Mouse (Mus musculus): Measurements from ENCODE around the gene Gm20388.

Gm20388 gene

DNA sequence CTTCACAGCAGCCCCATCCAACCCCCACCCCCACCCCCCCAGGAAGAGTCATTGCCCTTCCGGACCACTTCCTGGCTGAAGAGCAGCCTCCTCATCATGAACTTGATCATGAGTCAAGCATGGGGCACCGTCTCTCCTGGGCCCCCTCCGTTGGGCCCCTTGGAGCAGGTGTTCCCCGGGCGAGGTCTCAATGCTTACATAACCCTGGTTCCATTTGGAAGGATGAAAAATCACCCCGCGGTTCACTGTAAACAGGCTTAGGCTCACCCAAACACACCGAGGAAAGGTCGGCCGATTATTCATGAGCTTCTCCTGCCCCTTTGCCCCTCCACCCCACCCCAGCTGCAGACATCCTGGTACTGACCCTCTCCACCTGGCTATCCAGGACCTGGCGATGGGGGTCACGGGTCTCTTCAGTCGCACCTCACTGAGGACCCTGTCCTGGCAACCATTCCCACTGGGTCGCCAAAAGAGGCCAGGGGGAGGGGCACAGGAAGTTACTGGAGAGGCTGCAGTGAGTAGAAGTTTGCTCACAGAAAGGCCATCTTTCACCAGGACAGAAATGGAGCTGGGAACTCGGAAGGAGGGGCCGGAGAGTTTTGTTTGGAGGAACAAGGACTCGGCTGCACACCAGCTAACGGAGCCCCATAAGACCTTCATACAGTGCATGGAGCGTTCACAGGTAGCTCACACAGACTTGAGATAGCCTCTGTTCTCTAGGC, 1133.2 kb downstream of the Gm20388 start:
- DNase-seq (ENCODE audit: low read depth, low spot score) = no peak

- DNase-seq (ENCODE audit: low read depth, low spot score) = peak; percentile 40
These were observed 1136.8 kb downstream of the Gm20388 start for GRCm38 (mm10) chr8:121047441-121047840.

DNA sequence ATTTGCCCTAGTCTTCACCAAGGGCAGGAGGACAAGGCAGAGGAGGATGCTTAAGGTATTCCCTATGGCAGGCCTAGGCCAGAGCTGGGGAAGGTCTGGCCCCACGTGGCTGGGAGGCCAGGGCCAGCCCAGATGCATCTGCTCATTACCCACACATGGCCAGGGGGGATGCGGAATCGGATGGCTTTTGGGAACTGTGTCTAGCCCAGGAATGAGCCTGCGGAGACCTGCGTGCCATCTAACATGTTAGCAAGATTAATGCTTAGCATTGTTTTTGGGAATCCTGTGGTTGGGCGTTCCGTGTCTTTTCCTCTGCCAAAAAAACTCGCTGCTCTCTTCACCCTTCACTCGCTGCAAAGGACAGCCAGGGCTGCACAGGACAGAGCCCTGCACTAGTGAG, 1147.4 kb downstream of the Gm20388 start:
- no peak for DNase-seq (ENCODE audit: low read depth, low spot score)

- no peak for DNase-seq (ENCODE audit: low read depth, low spot score)
These were observed 1148.5 kb downstream of the Gm20388 start for GRCm38 (mm10) chr8:121059098-121059497.

DNA sequence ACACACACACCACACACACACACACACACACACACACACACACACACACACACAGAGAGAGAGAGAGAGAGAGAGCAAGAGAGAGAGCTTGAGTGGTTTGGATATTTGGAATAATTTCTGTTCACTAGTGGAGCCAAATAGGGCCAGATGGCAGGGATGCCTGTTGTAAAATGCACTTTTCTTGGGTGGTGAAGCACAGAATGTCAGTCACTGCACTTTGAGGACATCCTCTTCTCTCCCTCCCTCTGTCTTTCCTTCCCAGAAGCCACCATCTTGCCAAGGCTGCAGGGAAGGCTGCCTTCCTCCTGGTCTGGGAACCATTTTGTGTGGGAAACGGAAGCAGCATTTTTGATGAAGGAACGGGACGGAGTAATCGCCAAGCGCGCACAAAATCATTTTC, 1151.9 kb downstream of the Gm20388 start:
- no peak for DNase-seq (ENCODE audit: low read depth, low spot score)

DNA sequence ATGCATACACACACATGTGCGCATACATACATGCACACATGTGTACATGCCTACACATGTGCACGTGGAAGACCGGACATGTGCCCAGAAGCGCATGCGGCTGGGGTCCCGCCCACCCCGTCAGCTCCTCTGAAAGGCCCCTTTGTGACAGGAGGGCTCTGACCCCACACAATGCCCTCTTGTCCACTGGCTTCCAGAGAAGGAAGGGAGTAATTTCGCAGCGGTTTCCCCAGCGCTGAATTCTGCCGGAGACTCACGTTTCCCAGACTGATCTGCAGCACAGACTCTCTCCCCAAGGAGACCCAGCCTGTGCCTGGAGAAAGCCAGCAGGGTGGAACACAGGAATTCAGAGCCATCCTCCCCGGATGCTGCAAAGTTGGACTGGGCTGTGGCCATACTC, 1153.0 kb downstream of the Gm20388 start:
- no peak for DNase-seq (ENCODE audit: low read depth, low spot score)

GRCm38 (mm10) chr8:121071454-121071853, 1160.8 kb downstream of the Gm20388 start:
- DNase-seq (ENCODE audit: low read depth, low spot score) = no peak

DNA sequence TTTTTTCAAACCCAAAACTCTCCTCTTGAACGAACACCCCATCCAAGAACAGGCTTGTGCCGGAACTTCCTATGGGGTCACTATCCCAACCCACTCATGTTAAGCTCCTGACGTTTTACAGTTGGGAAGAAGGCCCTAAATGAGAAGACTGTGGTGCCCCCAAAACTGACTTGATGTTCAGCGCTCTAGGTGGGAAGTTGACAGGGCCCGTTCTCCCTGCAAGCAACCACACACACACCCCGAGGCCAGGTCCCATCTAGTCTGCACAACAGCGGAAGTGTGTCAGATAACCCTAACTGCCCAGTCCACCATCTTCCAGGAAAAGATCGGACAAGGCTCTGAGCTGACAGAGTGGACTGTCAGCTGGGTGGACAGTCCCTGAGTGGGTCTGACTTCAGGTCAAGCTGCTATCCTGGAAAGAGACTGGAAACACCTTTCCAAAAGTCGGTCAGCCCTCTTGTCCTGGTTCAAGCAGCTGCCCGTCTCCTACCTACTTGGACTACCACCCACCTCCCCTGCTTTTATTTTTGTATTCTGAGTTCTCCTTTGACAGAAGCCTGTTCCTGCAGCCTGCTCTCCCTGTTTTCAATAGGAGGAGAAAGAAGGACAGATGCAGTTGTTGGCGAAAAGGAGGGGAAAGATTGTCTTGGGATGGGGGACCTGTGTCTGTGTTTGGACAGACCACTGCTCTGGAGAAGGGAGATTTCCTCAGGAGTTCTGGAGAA, 1161.9 kb downstream of the Gm20388 start:
- no peak for DNase-seq (ENCODE audit: low read depth, low spot score)

DNA sequence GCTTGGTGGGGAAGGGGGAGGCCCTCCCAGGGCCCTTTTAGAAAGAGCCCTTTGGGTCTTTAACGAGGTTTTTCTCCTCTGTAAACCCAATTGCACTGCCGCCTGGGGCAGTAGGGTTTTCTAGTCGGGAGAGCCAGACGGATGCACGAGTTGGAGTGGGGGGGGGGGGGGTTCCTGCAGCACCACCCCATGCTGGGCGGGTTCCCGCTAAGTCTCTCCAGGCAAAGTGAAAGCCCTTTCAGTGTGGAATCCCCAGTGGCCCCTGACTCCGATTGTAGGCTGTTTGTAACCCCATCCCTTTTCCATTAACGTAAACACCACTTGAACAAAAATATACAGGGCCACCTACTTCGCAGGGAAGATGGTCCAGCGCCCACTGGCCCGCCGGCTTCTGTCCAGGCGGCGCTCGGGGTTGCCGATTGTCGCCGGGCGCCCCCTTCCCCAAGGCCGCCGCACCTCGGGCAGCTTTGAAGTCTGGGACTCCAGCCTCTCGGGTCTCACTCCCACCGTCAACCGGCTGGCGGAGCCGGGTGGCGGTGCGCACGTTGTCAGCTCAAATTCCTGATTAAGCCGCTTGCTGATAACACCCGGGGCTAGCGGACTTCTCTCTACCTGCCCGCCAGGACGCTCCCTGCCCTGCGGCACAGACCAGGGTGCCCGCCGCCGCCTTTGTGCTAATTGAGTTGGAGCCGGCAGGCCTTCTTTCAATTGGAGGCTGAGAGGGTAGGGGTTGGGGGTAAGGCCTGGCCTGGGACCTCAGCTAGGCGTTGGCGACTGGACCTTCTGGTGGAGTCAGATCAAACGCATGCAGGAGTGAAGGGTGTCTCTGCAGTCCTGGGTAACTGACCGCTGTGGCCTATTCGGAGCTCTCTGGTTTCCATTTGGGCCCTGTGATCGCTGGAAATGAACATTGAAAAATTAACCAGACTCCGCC, 1162.8 kb downstream of the Gm20388 start:
- no peak for DNase-seq (ENCODE audit: low read depth, low spot score)

- DNase-seq (ENCODE audit: low read depth, low spot score) = no peak
These were observed 1163.6 kb downstream of the Gm20388 start for GRCm38 (mm10) chr8:121074108-121074847.

GRCm38 (mm10) chr8:121074848-121075145, 1164.2 kb downstream of the Gm20388 start:
- no peak for DNase-seq (ENCODE audit: low read depth, low spot score)

DNA sequence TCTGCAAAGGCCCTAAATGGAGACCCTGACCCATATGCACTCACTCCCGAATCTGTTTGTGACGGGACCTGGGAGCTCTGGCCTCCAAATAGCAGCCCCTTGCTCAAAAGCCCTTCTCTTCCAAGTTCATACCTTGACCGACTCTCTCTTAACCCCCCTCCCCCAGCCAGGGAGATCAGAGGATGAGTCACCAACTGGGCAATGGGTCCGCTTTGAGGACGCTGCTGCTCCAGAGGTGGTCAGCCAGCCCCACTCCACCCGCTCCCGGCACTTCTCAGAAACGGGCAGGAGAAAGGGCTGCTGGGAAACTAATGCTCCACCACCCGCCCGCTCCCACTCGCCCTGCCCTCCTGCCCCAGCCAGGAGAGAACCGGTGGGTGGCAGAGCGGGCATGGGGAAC, 1165.3 kb downstream of the Gm20388 start:
- DNase-seq (ENCODE audit: low read depth, low spot score) = no peak

GRCm38 (mm10) chr8:121076555-121076954, 1165.9 kb downstream of the Gm20388 start:
- DNase-seq (ENCODE audit: low read depth, low spot score) = no peak

DNA sequence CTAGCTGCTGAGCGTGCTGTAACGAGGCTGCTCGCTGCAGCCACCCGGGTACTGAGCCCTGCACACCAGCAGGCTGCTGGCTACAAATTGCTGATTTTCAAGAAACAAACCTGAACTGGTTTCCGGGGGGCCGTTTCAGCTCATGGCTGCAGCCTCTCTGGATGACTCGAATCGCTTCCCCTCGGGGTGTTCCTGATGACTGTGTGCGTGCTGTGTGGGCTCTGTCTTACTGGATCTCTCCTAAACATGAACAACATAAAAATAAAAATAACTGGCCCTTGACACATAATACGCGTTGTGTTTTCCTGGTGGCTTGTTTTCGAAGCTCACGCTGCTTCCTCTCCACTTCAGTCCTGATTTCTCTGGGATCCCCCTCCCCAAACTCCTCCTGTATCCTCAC, 1168.1 kb downstream of the Gm20388 start:
- DNase-seq (ENCODE audit: low read depth, low spot score) = no peak

DNA sequence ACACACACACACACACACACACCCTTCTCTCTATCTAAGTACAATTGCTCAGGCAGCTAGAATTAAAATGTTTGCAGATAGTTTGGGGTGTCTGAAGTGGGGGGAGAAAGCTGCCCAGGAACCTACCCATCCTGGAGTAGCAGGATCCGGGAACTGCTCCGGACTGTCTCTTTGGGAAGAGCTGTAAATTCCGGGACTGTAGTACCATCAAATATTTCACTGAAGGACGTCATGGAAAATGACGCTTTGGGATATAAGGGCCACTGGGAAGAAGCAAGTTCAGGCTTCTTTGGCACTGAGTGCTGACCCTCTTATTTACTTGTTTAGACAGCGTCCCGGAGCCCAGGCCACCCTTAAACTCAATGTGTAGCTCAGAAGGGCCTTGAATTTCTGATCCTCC, 1168.6 kb downstream of the Gm20388 start:
- no peak for DNase-seq (ENCODE audit: low read depth, low spot score)

- no peak for DNase-seq (ENCODE audit: low read depth, low spot score)
These were observed 1169.3 kb downstream of the Gm20388 start for GRCm38 (mm10) chr8:121079944-121080343.

DNA sequence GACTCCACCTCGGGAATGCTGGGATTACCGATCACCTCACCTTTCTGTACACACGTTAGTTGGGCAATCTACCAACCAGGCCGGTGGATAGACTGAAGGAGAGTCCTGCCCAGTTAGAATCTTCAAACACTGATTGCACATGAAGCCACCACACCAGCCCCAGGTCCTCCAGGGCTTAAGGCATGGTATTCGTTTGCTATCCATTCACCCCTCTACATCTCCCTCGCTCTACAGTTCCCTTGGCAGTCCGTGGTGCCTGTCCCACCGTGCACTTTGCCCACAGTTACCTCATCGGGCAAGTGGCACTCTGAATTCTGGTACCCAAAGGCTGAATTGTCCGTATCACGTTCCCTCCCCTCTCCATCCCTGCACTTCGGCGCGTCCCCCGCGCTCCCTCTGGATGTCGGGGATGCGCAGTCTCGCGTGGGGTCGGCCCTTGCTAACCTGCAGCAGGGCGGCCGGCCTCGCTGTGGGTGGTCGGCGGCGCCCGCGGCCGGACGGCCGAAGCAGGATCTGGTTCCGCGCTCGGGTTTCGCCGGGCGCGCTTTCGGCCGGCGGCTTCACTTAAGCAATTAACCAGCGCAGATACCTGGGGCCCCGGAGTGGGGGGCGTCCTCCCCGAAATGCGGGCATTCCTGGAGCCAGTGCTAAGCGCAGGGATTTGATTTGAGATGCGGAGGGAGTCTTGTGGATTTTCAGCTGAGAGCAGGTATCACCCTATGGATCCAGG, 1169.9 kb downstream of the Gm20388 start:
- peak; percentile 56 for DNase-seq (ENCODE audit: low read depth, low spot score)

GRCm38 (mm10) chr8:121081398-121081797, 1170.8 kb downstream of the Gm20388 start:
- DNase-seq (ENCODE audit: low read depth, low spot score) = no peak

DNA sequence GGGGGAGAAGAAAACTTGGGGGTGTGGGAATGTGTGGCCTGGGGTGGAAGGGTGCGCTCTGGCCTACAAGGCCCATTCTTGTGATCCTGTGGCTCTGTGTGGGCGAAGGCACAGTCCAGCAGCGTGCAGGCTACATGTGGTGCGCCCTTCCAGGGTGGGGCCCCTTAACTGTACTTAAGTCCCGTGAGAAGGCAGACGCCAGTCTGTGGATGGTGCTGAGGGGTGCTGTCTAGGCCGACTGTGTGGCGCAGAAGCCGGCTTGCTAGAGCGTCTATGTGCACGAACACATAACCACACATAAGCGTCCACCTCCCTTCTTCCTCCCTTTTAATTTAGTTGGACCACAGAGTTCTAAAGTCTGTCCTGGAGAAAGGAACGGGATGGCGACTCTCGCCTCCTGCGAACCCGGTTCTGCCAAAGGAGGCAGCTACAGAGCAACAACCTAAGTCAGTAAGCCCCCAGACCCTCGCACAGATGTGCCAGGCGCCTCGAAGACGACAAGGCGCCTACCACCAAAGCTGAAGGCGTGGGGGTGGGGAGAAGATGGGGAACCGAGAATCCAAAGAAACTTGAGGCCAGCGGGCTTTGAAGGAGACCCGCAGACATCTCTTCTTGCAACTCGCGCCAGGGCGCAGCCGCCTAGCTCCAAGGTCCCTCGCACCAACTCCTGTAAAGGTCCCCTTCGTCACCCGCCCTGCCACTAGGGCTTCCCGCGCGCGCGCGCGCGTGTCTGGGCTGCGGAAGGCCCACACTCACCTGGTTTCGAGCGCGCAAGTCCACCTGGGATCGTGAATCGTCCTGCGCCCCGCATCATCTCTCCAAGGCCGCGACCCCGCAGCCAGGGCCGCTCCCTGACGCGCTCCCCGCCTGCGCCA, 1171.8 kb downstream of the Gm20388 start:
- peak; percentile 63 for DNase-seq (ENCODE audit: low read depth, low spot score)

Data from ES-CJ7 (cell line).